Mouse (Mus musculus) bone marrow macrophage, adult 2 months (primary cell): ENCODE results near the gene Ptdss2.

ENCODE experiments used
- CTCF ChIP-seq: IDR thresholded peaks from 2 replicates; pipeline ENCODE4 v1.5.1; 2012; ENCODE audit warnings: low read depth, mild to moderate bottlenecking, low read length, moderate library complexity
- POLR2A ChIP-seq: IDR thresholded peaks from 2 replicates; pipeline ENCODE4 v1.6.1; 2012; ENCODE audit warnings: mild to moderate bottlenecking, low read depth, low read length, borderline replicate concordance

- TF ChIP-seq CTCF: no peak
- TF ChIP-seq POLR2A: no peak
Measured at GRCm38 (mm10) chr7:141117636-141118035, 4.5 kb upstream of the Ptdss2 start, which contains the start of gene Ano9.
